13 mouse cellular contexts compared by ENCODE assay signal in the genomic region with DNA sequence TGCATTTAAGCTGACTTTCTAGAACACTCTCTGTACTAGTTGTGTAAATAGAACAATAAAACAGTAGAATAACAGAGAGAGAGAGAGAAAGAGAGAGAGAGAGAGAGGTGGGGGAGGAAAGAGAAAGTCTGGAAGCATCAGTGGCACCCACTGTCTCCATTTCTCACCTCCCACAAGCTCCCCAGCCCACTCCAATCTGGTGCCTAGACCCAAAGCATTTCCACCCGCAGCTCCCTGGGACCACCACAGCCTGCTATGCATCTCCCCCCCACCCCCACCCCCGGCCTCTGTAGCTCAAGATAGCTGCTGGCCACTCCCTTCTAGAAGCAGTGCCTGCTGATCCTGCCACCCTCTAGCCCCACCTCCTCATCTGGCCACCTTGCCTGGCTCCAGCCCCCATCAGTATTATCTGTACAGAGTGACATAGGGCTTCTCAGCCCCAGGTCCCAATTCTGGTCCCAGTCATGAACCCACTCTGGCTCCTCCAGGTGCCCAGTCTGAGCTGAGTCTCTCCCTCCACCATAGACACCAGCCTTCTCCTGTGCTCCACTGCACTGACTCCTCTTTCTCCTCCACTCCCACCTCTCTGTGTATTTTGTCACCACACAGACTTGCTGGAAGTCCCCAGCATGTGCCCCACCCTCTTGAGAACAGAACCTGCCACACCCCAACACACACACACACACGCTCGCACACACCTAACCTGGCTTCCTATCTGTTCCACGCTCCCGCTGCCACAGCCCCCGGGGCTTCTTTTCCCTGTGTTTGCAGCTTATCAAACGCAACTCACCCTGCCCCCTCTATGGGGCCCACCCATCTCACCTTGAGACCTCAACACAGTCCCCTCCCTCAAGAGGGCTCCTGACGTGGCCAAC.
A peak's percentile ranks its signal among the peaks of the same experiment; 100 is the strongest.
DNase-seq lines count a peak whose midpoint lies in the region; ATAC-seq and TF ChIP-seq lines count a peak whose summit lies in the region.
"Had no signal": no experiment of that assay in that cellular context is flagged by ENCODE, and none has a peak within 500 bp of the region (broad histone marks: within the 10 kb centered on the region; RNA-seq: fewer than 3 reads in every experiment).

No protein-coding gene starts in this region.

- H3K27me3 ChIP-seq in heart, embryonic 13.5 days (replicated peaks) = peaks cover 36% of the 10 kb centered on the region
- 0 out of 2 replicates have a peak, but pooled peaks cover 7% of the 10 kb centered on the region for H3K27me3 ChIP-seq in liver, embryonic 13.5 days
- H3K27me3 ChIP-seq in midbrain, embryonic 14.5 days (ENCODE audit: control insufficient read depth, insufficient read depth, low read length) = no peaks in the 10 kb centered on the region

- ATAC-seq in heart, embryonic 13.5 days (ENCODE audit: extremely low read depth, insufficient number of reproducible peaks, low FRiP score, low TSS enrichment) = no peak
- peak; percentile 91 for ATAC-seq in liver, embryonic 13.5 days (ENCODE audit: low read depth)
- ATAC-seq in midbrain, embryonic 14.5 days (ENCODE audit: low FRiP score, low TSS enrichment) = no peak
- ATAC-seq: inflammation-experienced regulatory T-cells, adult 6 months; lung, postnatal 0 days had no signal

- no peak for TF ChIP-seq CTCF in gastrocnemius, adult 2 months (IDR thresholded peaks at IDR 0.05)

- DNase-seq in heart, postnatal 4 days = no peak
- peak; percentile 67 to 75 for DNase-seq in right cerebral cortex, adult 2 months (ENCODE audit: low spot score in 2 of 2)
- DNase-seq in right cerebral cortex, postnatal 14 days = no peak
- peak; percentile 36 for DNase-seq in liver, embryonic 13.5 days
- DNase-seq in gastrocnemius, adult 2 months = no peak
- no peak for DNase-seq in testis, postnatal 10 days (ENCODE audit: low spot score)
- DNase-seq in midbrain, embryonic 14.5 days = no peak
- DNase-seq: cerebellum, postnatal 14 days; thymus, postnatal 4 days had no signal

- peaks cover 16% of the 10 kb centered on the region for H3K4me1 ChIP-seq in heart, embryonic 13.5 days
- peaks cover 40% of the 10 kb centered on the region for H3K4me1 ChIP-seq in liver, embryonic 13.5 days (replicated peaks)
- peaks cover 14% of the 10 kb centered on the region for H3K4me1 ChIP-seq in midbrain, embryonic 14.5 days (ENCODE audit: control insufficient read depth, insufficient read depth, low read length)

- H3K27ac ChIP-seq in heart, embryonic 13.5 days (replicated peaks) = no peak overlapping the region
- peak overlapping the region; percentile 72 for H3K27ac ChIP-seq in liver, embryonic 13.5 days
- H3K27ac ChIP-seq in gastrocnemius, adult 2 months = no peak overlapping the region
- H3K27ac ChIP-seq in midbrain, embryonic 14.5 days (replicated peaks; ENCODE audit: low read depth, low read length) = no peak overlapping the region
- H3K27ac ChIP-seq: heart, embryonic 15.5 days had no signal

- no peak overlapping the region for H3K4me3 ChIP-seq in heart, embryonic 13.5 days
- H3K4me3 ChIP-seq in liver, embryonic 13.5 days (replicated peaks) = peak overlapping the region; percentile 18
- H3K4me3 ChIP-seq in gastrocnemius, adult 2 months = no peak overlapping the region
- no peak overlapping the region for H3K4me3 ChIP-seq in midbrain, embryonic 14.5 days (replicated peaks; ENCODE audit: low read depth, low read length)
- H3K4me3 ChIP-seq: heart, embryonic 15.5 days had no signal

- no peaks in the 10 kb centered on the region for H3K36me3 ChIP-seq in heart, embryonic 13.5 days
- no peaks in the 10 kb centered on the region for H3K36me3 ChIP-seq in liver, embryonic 13.5 days
- no peaks in the 10 kb centered on the region for H3K36me3 ChIP-seq in midbrain, embryonic 14.5 days (ENCODE audit: control insufficient read depth, insufficient read depth, low read length)
- H3K36me3 ChIP-seq: heart, embryonic 15.5 days had no signal

- H3K4me2 ChIP-seq in heart, embryonic 13.5 days = peak overlapping the region; percentile 18; the same call in 1 of the 2 replicates
- H3K4me2 ChIP-seq in liver, embryonic 13.5 days = peak overlapping the region; percentile 56
- H3K4me2 ChIP-seq in midbrain, embryonic 14.5 days (ENCODE audit: low read length) = no peak overlapping the region
- H3K4me2 ChIP-seq: heart, embryonic 15.5 days had no signal

- H3K9me3 ChIP-seq in heart, embryonic 13.5 days = no peaks in the 10 kb centered on the region
- no peaks in the 10 kb centered on the region for H3K9me3 ChIP-seq in liver, embryonic 13.5 days (replicated peaks)
- no peaks in the 10 kb centered on the region for H3K9me3 ChIP-seq in midbrain, embryonic 14.5 days (ENCODE audit: control insufficient read depth, low read length)
- H3K9me3 ChIP-seq: heart, embryonic 15.5 days had no signal

- WGBS in heart, embryonic 13.5 days = 38% methylated on average over 9 of the region's 9 CpGs
- 16% methylated on average over 9 of the region's 9 CpGs for WGBS in liver, embryonic 13.5 days (ENCODE audit: insufficient replicate concordance)
- 80% methylated on average over 9 of the region's 9 CpGs for WGBS in midbrain, embryonic 14.5 days

- intact Hi-C loops in gastrocnemius, adult 2 months (cut with DNase I) = loop anchor here (5.0 kb wide), 2 partner anchors 76 to 101 kb away; no protein-coding TSS in a partner anchor

- H3K9ac ChIP-seq in heart, embryonic 13.5 days = no peak overlapping the region
- H3K9ac ChIP-seq in liver, embryonic 13.5 days = peak overlapping the region; percentile 26
- no peak overlapping the region for H3K9ac ChIP-seq in midbrain, embryonic 14.5 days (replicated peaks; ENCODE audit: low read length)
- H3K9ac ChIP-seq: heart, embryonic 15.5 days had no signal

Comparison
In these comparisons a context has a peak if more than half of its experiments do, and no peak if none do; other contexts are left out.
1. DNase-seq: peak in right cerebral cortex, adult 2 months (2 of 2) and liver, embryonic 13.5 days (single experiment); none in heart, postnatal 4 days (single experiment), right cerebral cortex, postnatal 14 days (single experiment), gastrocnemius, adult 2 months (single experiment), testis, postnatal 10 days (single experiment) and midbrain, embryonic 14.5 days (single experiment).